Mouse (Mus musculus) liver, embryonic 15.5 days (tissue): Measurements from ENCODE around the gene Ubac2. TPM values are rescaled to one million over a fixed set of nuclear protein-coding genes. Genes with fewer than 3 reads are reported as not detected.
A peak's percentile ranks its signal among the peaks of the same experiment; 100 is the strongest.

Experiments
- ATAC-seq: fragments of 200-750 bp; cut with Nextera tagmentation; 2 replicates; pipeline ENCODE4 v1.8.0; 2017; ENCODE audit warnings: moderate number of reproducible peaks, mild to moderate bottlenecking, moderate library complexity; ENCODE audit not compliant: insufficient read depth
- H3K27ac ChIP-seq: fragments of 300-500 bp; sonication (generic); replicated peaks from 2 replicates; pipeline ENCODE4 v1.5.1; 2015; ENCODE audit warnings: mild to moderate bottlenecking, inconsistent platforms
- H3K27me3 ChIP-seq: fragments of 300-500 bp; sonication (generic); 2 replicates; pipeline ENCODE4 v1.6.1; 2015; ENCODE audit warnings: mild to moderate bottlenecking, inconsistent platforms
- H3K36me3 ChIP-seq: fragments of 300-500 bp; sonication (generic); replicated peaks from 2 replicates; pipeline ENCODE4 v1.6.1; 2015; ENCODE audit warnings: moderate library complexity, mild to moderate bottlenecking, inconsistent platforms
- H3K4me1 ChIP-seq: fragments of 300-500 bp; sonication (generic); replicated peaks from 2 replicates; pipeline ENCODE4 v1.6.1; 2015; ENCODE audit warnings: inconsistent platforms
- H3K4me2 ChIP-seq: fragments of 300-500 bp; sonication (generic); 2 replicates; pipeline ENCODE4 v1.6.1; 2015; ENCODE audit warnings: moderate library complexity, mild to moderate bottlenecking, inconsistent platforms
- H3K4me3 ChIP-seq: fragments of 300-500 bp; sonication (generic); replicated peaks from 2 replicates; pipeline ENCODE4 v1.5.1; 2015; ENCODE audit warnings: mild to moderate bottlenecking, inconsistent platforms
- H3K9ac ChIP-seq: fragments of 300-500 bp; sonication (generic); 2 replicates; pipeline ENCODE4 v1.6.1; 2015; ENCODE audit warnings: moderate library complexity, mild to moderate bottlenecking, inconsistent platforms
- H3K9me3 ChIP-seq: fragments of 300-500 bp; sonication (generic); replicated peaks from 2 replicates; pipeline ENCODE4 v1.6.1; 2016; ENCODE audit warnings: inconsistent platforms
- WGBS: fragments of 180-500 bp; shearing (Covaris S2); methylation state at CpG from one replicate; pipeline ENCODE4 v1.1.7; 2015; ENCODE audit warnings: mixed read lengths; ENCODE audit not compliant: insufficient replicate concordance; 5-methylcytosine and 5-hydroxymethylcytosine counted together
- polyA plus RNA-seq: library from polyadenylated mRNA; unstranded; fragments of >200 nt; fragmentation: Nextera tagmentation; extraction: Ambion mirVana; gene quantifications from 2 replicates; pipeline ENCODE4 v1.2.1, GENCODE M21; 2015

The Ubac2 gene
- polyA plus RNA-seq, 1 experiment from 2014 or later = 20.0 TPM

DNA sequence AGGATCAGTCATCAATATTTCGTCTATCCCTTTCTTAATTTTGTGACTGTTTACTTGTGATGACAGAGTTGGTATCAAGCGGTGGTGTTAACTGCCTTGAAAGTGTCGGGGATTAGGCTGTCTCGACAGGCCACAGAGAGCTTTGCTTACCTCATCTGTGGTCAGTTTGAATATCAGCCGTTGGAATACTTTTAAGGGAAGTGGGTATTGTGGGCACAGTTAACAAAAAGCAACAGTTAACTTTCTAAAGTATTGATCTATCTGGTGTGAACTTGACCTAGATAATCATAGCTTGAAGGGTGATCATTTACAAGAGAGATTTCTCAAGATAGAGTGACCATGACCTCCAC lies 56.2 kb downstream of the Ubac2 start:
- H3K4me3 ChIP-seq = no peak overlapping the region
- no peak for ATAC-seq
- H3K36me3 ChIP-seq = peaks cover 20% of the 10 kb centered on the region; the same call in 1 of the 2 replicates
- H3K27me3 ChIP-seq = no peaks in the 10 kb centered on the region
- H3K4me1 ChIP-seq = peaks cover 36% of the 10 kb centered on the region
- WGBS = 34% methylated on average over 5 of the region's 5 CpGs
- H3K27ac ChIP-seq = no peak overlapping the region
- H3K9ac ChIP-seq = no peak overlapping the region
- no peaks in the 10 kb centered on the region; the same call in 1 of the 2 replicates for H3K9me3 ChIP-seq
- H3K4me2 ChIP-seq = no peak overlapping the region

- ATAC-seq = no peak
- no peaks in the 10 kb centered on the region for H3K27me3 ChIP-seq
- WGBS = 68% methylated on average over 4 of the region's 4 CpGs
- peaks cover 20% of the 10 kb centered on the region; the same call in 1 of the 2 replicates for H3K36me3 ChIP-seq
- no peak overlapping the region for H3K4me3 ChIP-seq
- no peak overlapping the region for H3K9ac ChIP-seq
- peaks cover 23% of the 10 kb centered on the region for H3K4me1 ChIP-seq
- H3K27ac ChIP-seq = no peak overlapping the region
- no peaks in the 10 kb centered on the region; the same call in 1 of the 2 replicates for H3K9me3 ChIP-seq
- H3K4me2 ChIP-seq = no peak overlapping the region
Measured at GRCm38 (mm10) chr14:121936356-121936755, 57.9 kb downstream of the Ubac2 start.

- Histone ChIP-seq H3K9me3 (no peaks in the 10 kb centered on the region; the same call in 1 of the 2 replicates), H3K4me1 (peaks cover 18% of the 10 kb centered on the region), H3K4me3 (no peak overlapping the region), H3K36me3 (peaks cover 20% of the 10 kb centered on the region; the same call in 1 of the 2 replicates), H3K27me3 (no peaks in the 10 kb centered on the region), H3K4me2 (no peak overlapping the region), H3K9ac (no peak overlapping the region), H3K27ac (no peak overlapping the region)
- ATAC-seq = no peak
- 70% methylated on average over 8 of the region's 8 CpGs for WGBS
Measured at GRCm38 (mm10) chr14:121936856-121937255, 58.4 kb downstream of the Ubac2 start.

DNA sequence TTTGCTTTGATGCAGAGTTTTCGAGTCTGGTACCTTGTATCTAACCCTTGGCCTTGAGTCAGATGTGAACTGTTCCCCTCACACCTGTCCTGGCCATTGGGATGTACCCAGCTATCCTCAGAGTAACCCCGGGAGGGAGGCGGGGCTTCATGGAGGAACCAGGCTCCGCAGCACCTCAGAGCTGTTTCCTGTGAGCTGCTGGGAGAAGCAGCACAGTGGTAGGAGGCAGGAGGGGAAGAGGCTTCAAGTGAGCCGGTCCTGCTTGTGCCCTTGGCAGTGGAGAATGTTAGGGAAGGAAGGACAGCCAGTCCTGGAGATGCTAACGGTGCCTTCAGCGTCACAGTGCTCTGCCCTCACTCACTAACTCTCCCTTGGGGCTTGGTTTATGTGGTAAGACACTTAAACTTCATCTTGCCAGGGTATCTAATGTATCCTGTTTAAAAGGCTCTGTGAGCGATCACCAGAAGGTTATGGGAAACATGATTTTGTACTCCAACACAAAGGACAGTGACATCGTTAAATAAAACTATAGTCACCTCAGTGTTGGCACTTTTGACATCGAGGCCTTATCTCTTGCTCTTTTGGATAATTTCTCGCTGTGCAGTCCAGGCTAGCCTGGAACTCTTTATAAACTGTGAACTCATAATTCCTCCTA lies 59.3 kb downstream of the Ubac2 start:
- Histone ChIP-seq H3K27me3 (no peaks in the 10 kb centered on the region), H3K4me1 (peaks cover 14% of the 10 kb centered on the region), H3K27ac (0 out of 2 replicates have a peak overlapping the region, but pooled peaks have one; percentile 16), H3K9ac (no peak overlapping the region), H3K4me2 (no peak overlapping the region), H3K9me3 (no peaks in the 10 kb centered on the region; the same call in 1 of the 2 replicates), H3K4me3 (no peak overlapping the region), H3K36me3 (peaks cover 20% of the 10 kb centered on the region; the same call in 1 of the 2 replicates)
- 37% methylated on average over 11 of the region's 11 CpGs for WGBS
- peak; percentile 31; the same call in 1 of the 2 replicates for ATAC-seq

DNA sequence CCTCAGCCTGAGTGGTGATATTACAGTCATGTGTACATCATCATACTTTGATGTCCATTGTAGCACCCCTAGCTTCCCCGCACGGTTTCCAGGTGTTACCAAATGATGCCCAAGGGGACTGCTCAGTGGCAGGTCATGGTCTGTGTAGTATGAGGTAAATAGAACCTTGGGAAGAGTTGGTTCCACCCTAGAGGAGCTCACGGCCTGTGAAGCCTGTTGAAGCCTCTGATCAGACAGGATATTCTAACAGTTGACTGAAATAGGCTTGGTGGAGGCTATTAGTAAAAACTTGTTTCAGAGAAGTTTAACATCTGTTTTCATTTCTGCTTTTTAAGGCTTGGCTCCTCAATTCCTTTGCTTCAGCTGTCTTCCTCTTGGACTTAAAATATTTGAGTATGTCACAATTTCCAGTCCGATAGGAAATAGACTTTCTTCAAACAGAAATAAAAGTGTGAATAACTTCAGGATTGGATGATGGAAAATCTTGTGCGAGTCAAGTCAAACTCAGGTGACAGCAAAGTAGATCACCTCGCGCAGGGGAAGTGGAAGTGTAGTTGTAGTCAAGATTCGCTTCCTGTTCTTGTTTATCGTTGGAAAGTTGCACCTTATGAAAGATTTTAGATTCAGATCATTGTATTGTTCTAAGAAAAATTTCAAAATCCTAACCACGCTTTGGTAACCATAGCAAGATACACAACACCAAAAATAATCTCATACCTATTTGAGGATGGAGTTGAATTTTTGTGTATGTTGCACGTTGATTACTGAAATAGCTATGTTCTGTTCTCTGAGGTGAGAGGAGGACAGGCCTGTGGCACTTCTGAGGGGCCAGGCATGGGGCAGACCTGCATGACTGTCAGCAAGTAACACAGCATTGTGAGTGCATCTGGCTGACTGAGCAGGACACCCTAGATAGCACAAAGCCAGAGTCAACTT lies 60.1 kb downstream of the Ubac2 start:
- peaks cover 19% of the 10 kb centered on the region; the same call in 1 of the 2 replicates for H3K36me3 ChIP-seq
- H3K4me2 ChIP-seq = no peak overlapping the region
- H3K9ac ChIP-seq = no peak overlapping the region
- no peak overlapping the region for H3K4me3 ChIP-seq
- H3K9me3 ChIP-seq = no peaks in the 10 kb centered on the region; the same call in 1 of the 2 replicates
- ATAC-seq = no peak
- peaks cover 14% of the 10 kb centered on the region for H3K4me1 ChIP-seq
- WGBS = 65% methylated on average over 11 of the region's 11 CpGs
- H3K27me3 ChIP-seq = no peaks in the 10 kb centered on the region
- H3K27ac ChIP-seq = 0 out of 2 replicates have a peak overlapping the region, but pooled peaks have one; percentile 16

- peaks cover 14% of the 10 kb centered on the region for H3K4me1 ChIP-seq
- H3K4me3 ChIP-seq = no peak overlapping the region
- ATAC-seq = no peak
- 0 out of 2 replicates have a peak, but pooled peaks cover 9% of the 10 kb centered on the region for H3K36me3 ChIP-seq
- H3K9ac ChIP-seq = no peak overlapping the region
- no peaks in the 10 kb centered on the region for H3K27me3 ChIP-seq
- H3K4me2 ChIP-seq = no peak overlapping the region
- no peaks in the 10 kb centered on the region; the same call in 1 of the 2 replicates for H3K9me3 ChIP-seq
- H3K27ac ChIP-seq = no peak overlapping the region
- 69% methylated on average over 3 of the region's 3 CpGs for WGBS
Measured at GRCm38 (mm10) chr14:121939582-121939981, 61.2 kb downstream of the Ubac2 start.

- H3K4me3 ChIP-seq = no peak overlapping the region
- ATAC-seq = no peak
- no peak overlapping the region for H3K27ac ChIP-seq
- no peaks in the 10 kb centered on the region for H3K36me3 ChIP-seq
- H3K4me1 ChIP-seq = no peaks in the 10 kb centered on the region
- no peak overlapping the region for H3K9ac ChIP-seq
- H3K4me2 ChIP-seq = no peak overlapping the region
- H3K9me3 ChIP-seq = no peaks in the 10 kb centered on the region
- no peaks in the 10 kb centered on the region for H3K27me3 ChIP-seq
- 64% methylated on average over 5 of the region's 5 CpGs for WGBS
Measured at GRCm38 (mm10) chr14:121946131-121946530, 67.7 kb downstream of the Ubac2 start.

DNA sequence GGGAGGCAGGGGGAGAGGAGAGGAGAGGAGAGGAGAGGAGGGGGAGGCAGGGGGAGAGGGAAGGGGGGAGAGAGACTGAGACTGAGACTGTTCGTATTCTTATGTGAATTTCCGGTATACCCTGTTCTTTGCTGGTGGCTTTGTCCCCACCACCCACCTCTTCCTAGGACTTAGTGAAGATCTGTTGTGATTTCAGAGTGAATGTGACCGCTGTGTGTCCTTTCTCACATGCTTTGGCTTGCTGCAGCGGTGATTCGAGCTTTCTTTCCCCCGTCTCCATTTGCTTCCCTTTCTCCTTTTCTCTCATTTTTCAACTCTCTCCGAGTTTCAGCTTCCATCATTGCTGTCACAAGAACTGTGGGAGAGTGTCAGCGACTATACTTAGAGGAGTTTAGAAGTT lies 68.3 kb downstream of the Ubac2 start:
- H3K4me3 ChIP-seq = no peak overlapping the region
- H3K4me1 ChIP-seq = peaks cover 5% of the 10 kb centered on the region
- H3K36me3 ChIP-seq = no peaks in the 10 kb centered on the region
- no peak overlapping the region for H3K4me2 ChIP-seq
- no peaks in the 10 kb centered on the region for H3K9me3 ChIP-seq
- H3K9ac ChIP-seq = no peak overlapping the region
- H3K27me3 ChIP-seq = no peaks in the 10 kb centered on the region
- 56% methylated on average over 8 of the region's 8 CpGs for WGBS
- no peak for ATAC-seq
- no peak overlapping the region for H3K27ac ChIP-seq

DNA sequence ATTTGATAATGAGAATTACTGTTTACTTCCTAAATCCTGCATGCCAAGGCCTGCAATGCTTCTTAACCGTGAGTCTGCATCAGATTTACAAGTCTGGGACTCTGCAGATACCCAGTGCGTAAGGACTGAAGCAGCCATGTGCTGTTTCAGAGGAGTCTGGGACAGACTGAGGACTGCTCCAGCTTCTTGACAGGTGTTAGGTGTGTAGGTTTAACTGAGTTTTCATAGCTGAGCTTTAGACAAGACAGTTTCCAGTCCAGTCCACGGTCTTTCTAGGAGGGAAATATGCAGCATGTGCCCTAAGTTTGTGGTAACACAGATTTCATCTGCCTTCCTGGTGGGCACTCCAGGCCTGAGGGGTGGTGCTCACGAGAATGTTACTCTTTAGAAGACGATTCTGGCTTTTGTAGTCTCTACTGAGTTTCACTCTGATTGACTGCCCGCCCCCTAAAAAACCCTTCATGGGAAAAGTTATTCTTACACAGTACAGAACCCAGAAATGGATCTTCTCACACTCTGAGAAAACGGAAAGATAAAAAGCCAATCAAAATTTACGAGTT lies 68.9 kb downstream of the Ubac2 start:
- ATAC-seq = no peak
- no peaks in the 10 kb centered on the region for H3K9me3 ChIP-seq
- no peak overlapping the region for H3K4me3 ChIP-seq
- H3K36me3 ChIP-seq = no peaks in the 10 kb centered on the region
- no peak overlapping the region for H3K4me2 ChIP-seq
- 51% methylated on average over 8 of the region's 8 CpGs for WGBS
- no peaks in the 10 kb centered on the region for H3K27me3 ChIP-seq
- H3K4me1 ChIP-seq = peaks cover 9% of the 10 kb centered on the region
- H3K27ac ChIP-seq = no peak overlapping the region
- no peak overlapping the region for H3K9ac ChIP-seq

GRCm38 (mm10) chr14:121947966-121948365 lies 69.5 kb downstream of the Ubac2 start:
- H3K27me3 ChIP-seq = no peaks in the 10 kb centered on the region
- no peak overlapping the region for H3K9ac ChIP-seq
- no peak overlapping the region for H3K4me3 ChIP-seq
- H3K36me3 ChIP-seq = no peaks in the 10 kb centered on the region
- H3K9me3 ChIP-seq = no peaks in the 10 kb centered on the region
- H3K27ac ChIP-seq = no peak overlapping the region
- peaks cover 9% of the 10 kb centered on the region for H3K4me1 ChIP-seq
- no peak overlapping the region for H3K4me2 ChIP-seq
- WGBS = 59% methylated on average over 3 of the region's 3 CpGs
- no peak for ATAC-seq

- WGBS = 69% methylated on average over 3 of the region's 3 CpGs
- Histone ChIP-seq H3K4me3 (no peak overlapping the region), H3K27ac (no peak overlapping the region), H3K36me3 (peaks cover 6% of the 10 kb centered on the region; the same call in 1 of the 2 replicates), H3K9me3 (no peaks in the 10 kb centered on the region), H3K4me1 (peaks cover 9% of the 10 kb centered on the region), H3K9ac (no peak overlapping the region), H3K27me3 (no peaks in the 10 kb centered on the region), H3K4me2 (no peak overlapping the region)
- no peak for ATAC-seq
Measured at GRCm38 (mm10) chr14:121949436-121949835, 71.0 kb downstream of the Ubac2 start.
